Mouse (Mus musculus) bone marrow macrophage, adult 2 months (primary cell): ENCODE data around the gene Pde3a.

ENCODE experiments used
- CTCF ChIP-seq: IDR thresholded peaks from 2 replicates; pipeline ENCODE4 v1.5.1; 2012; ENCODE audit warnings: low read depth, mild to moderate bottlenecking, low read length, moderate library complexity
- POLR2A ChIP-seq: IDR thresholded peaks from 2 replicates; pipeline ENCODE4 v1.6.1; 2012; ENCODE audit warnings: mild to moderate bottlenecking, low read depth, low read length, borderline replicate concordance

GRCm38 (mm10) chr6:141399411-141399810 is 150.3 kb downstream of the Pde3a start:
- no peak for TF ChIP-seq POLR2A
- no peak for TF ChIP-seq CTCF
